Mouse (Mus musculus): ENCODE measurements around the gene Uqcr11. TPM values are rescaled to one million over a fixed set of nuclear protein-coding genes. Genes with fewer than 3 reads are reported as not detected.

Uqcr11 gene
- polyA plus RNA-seq, 1 experiment = 1,699 TPM

GRCm38 (mm10) chr10:80355431-80355830 lies 51.2 kb downstream of the Uqcr11 start:
- Histone ChIP-seq H3K27ac (ENCODE audit: control insufficient read depth, insufficient read depth, low read length) (no peak overlapping the region), H3K4me3 (ENCODE audit: control insufficient read depth, insufficient read depth, low read length) (no peak overlapping the region), H3K27me3 (ENCODE audit: control insufficient read depth, insufficient read depth, low read length) (peaks cover 18% of the 10 kb centered on the region), H3K4me1 (replicated peaks; ENCODE audit: control insufficient read depth, insufficient read depth, low read length) (no peaks in the 10 kb centered on the region), H3K36me3 (ENCODE audit: control insufficient read depth, insufficient read depth, low read length) (no peaks in the 10 kb centered on the region)
- TF ChIP-seq CTCF (IDR thresholded peaks at IDR 0.05; ENCODE audit: borderline replicate concordance, control insufficient read depth, extremely low read depth, insufficient read depth, low read length, poor library complexity) (no peak), POLR2A (IDR thresholded peaks at IDR 0.05; ENCODE audit: control insufficient read depth, extremely low read depth, insufficient read depth, low read length, poor library complexity) (no peak)
- 30% methylated on average over 9 of the region's 9 CpGs for WGBS
- DNase-seq = no peak

Other genes with a start within 250 kb of the Uqcr11 start
- 173 and 193 TPM in 2 replicates for gene Cirbp, start 240.8 kb downstream of the Uqcr11 start, polyA plus RNA-seq (2012; rRNA removed)
- gene 1600002K03Rik, start 233.9 kb downstream of the Uqcr11 start, polyA plus RNA-seq (2012; rRNA removed) = 11.1 and 14.8 TPM in 2 replicates
- gene Efna2, start 227.3 kb downstream of the Uqcr11 start, polyA plus RNA-seq (2012; rRNA removed) = 3.1 and 3.6 TPM in 2 replicates
- gene Mum1, start 180.4 kb downstream of the Uqcr11 start, polyA plus RNA-seq (2012; rRNA removed) = 111 and 113 TPM in 2 replicates
- 531 and 647 TPM in 2 replicates for gene Ndufs7, start 157.7 kb downstream of the Uqcr11 start, polyA plus RNA-seq (2012; rRNA removed)
- gene Gamt, start 145.8 kb downstream of the Uqcr11 start, polyA plus RNA-seq (2012; rRNA removed) = 6.0 and 6.4 TPM in 2 replicates
- gene Dazap1, start 145.3 kb downstream of the Uqcr11 start, polyA plus RNA-seq (2012; rRNA removed) = 134 and 166 TPM in 2 replicates
- gene Rps15, start 114.4 kb downstream of the Uqcr11 start, polyA plus RNA-seq (2012; rRNA removed) = 2,172 and 2,371 TPM in 2 replicates
- 0.40 and 0.57 TPM in 2 replicates for gene Apc2, start 110.9 kb downstream of the Uqcr11 start, polyA plus RNA-seq (2012; rRNA removed)
- gene 2310011J03Rik, start 86.3 kb downstream of the Uqcr11 start, polyA plus RNA-seq (2012; rRNA removed) = 78.9 and 93.8 TPM in 2 replicates
- gene Pcsk4, start 77.3 kb downstream of the Uqcr11 start, polyA plus RNA-seq (2012; rRNA removed) = 11.7 and 14.1 TPM in 2 replicates
- 2.0 and 3.5 TPM in 2 replicates for gene Reep6, start 76.9 kb downstream of the Uqcr11 start, polyA plus RNA-seq (2012; rRNA removed)
- 4.6 and 9.0 TPM in 2 replicates for gene Adamtsl5, start 58.4 kb downstream of the Uqcr11 start, polyA plus RNA-seq (2012; rRNA removed)
- 0.17 and 0.22 TPM in 2 replicates for gene Plk5, start 50.4 kb downstream of the Uqcr11 start, polyA plus RNA-seq (2012; rRNA removed)
- 34.9 and 38.2 TPM in 2 replicates for gene Mex3d, start 19.2 kb downstream of the Uqcr11 start, polyA plus RNA-seq (2012; rRNA removed)
- gene Mbd3, start 7.3 kb downstream of the Uqcr11 start, polyA plus RNA-seq (2012; rRNA removed) = 268 and 290 TPM in 2 replicates
- gene Tcf3, start 26.8 kb upstream of the Uqcr11 start, polyA plus RNA-seq (2012; rRNA removed) = 341 and 425 TPM in 2 replicates
- 0.03 and 0.10 TPM in 2 replicates for gene Onecut3, start 88.0 kb upstream of the Uqcr11 start, polyA plus RNA-seq (2012; rRNA removed)
- gene Atp8b3, start 132.3 kb upstream of the Uqcr11 start, polyA plus RNA-seq (2012; rRNA removed) = 0.20 and 0.31 TPM in 2 replicates
- gene Rexo1, start 154.7 kb upstream of the Uqcr11 start, polyA plus RNA-seq (2012; rRNA removed) = 188 and 209 TPM in 2 replicates
- gene Klf16, start 170.5 kb upstream of the Uqcr11 start, polyA plus RNA-seq (2012; rRNA removed) = 31.0 and 46.9 TPM in 2 replicates
- 310 and 359 TPM in 2 replicates for gene Abhd17a, start 183.5 kb upstream of the Uqcr11 start, polyA plus RNA-seq (2012; rRNA removed)
- 151 and 156 TPM in 2 replicates for gene Scamp4, start 196.0 kb upstream of the Uqcr11 start, polyA plus RNA-seq (2012; rRNA removed)
- gene Adat3, start 196.1 kb upstream of the Uqcr11 start, polyA plus RNA-seq (2012; rRNA removed) = 42.9 and 48.2 TPM in 2 replicates
- gene Gm49322, start 199.2 kb upstream of the Uqcr11 start, polyA plus RNA-seq (2012; rRNA removed) = 7.5 and 8.1 TPM in 2 replicates
- 492 and 499 TPM in 2 replicates for gene Csnk1g2, start 216.0 kb upstream of the Uqcr11 start, polyA plus RNA-seq (2012; rRNA removed)